Mouse (Mus musculus) olfactory bulb, adult 2 months (tissue): ENCODE data around the gene Cs. TPM values are rescaled to one million over a fixed set of nuclear protein-coding genes. Genes with fewer than 3 reads are reported as not detected.

ENCODE experiments used
- H3K27ac ChIP-seq: fragments of 200-500 bp; 2 replicates; pipeline ENCODE4 v1.5.1; 2012; ENCODE audit warnings: low read depth, low read length; ENCODE audit not compliant: insufficient read depth
- H3K4me1 ChIP-seq: fragments of 200-500 bp; 2 replicates; pipeline ENCODE4 v1.6.1; 2012; ENCODE audit warnings: low read length; ENCODE audit not compliant: control insufficient read depth, insufficient read depth
- H3K4me3 ChIP-seq: fragments of 200-500 bp; 2 replicates; pipeline ENCODE4 v1.5.1; 2012; ENCODE audit warnings: mild to moderate bottlenecking, low read depth, low read length, moderate library complexity; ENCODE audit not compliant: insufficient read depth
- CTCF ChIP-seq: fragments of 200-500 bp; IDR thresholded peaks from 2 replicates; pipeline ENCODE4 v1.5.1; 2012; ENCODE audit warnings: low read depth, mild to moderate bottlenecking, low read length, moderate library complexity; ENCODE audit not compliant: insufficient read depth
- POLR2A ChIP-seq: fragments of 200-500 bp; IDR thresholded peaks from 2 replicates; pipeline ENCODE4 v1.6.1; 2012; ENCODE audit warnings: mild to moderate bottlenecking, low read depth, low read length, moderate library complexity; ENCODE audit not compliant: insufficient read depth
- WGBS: fragments of 180-500 bp; shearing (Covaris S2); methylation state at CpG from one replicate; pipeline ENCODE4 v1.1.7; 2018; 5-methylcytosine and 5-hydroxymethylcytosine counted together
- polyA plus RNA-seq: library from polyadenylated mRNA; stranded (reverse); fragments of >200 nt; gene quantifications from 2 replicates; pipeline ENCODE4 v1.2.4, GENCODE M21; 2012; ENCODE audit warnings: low replicate concordance; ENCODE audit not compliant: missing spikeins, insufficient read depth, insufficient read length

Gene Cs
- polyA plus RNA-seq, 1 experiment = not detected

- Histone ChIP-seq H3K4me1 (peaks cover 23% of the 10 kb centered on the region), H3K4me3 (no peak overlapping the region), H3K27ac (no peak overlapping the region)
- WGBS = 76% methylated on average over 6 of the region's 6 CpGs
- TF ChIP-seq CTCF = no peak
- TF ChIP-seq POLR2A = no peak
Measured at GRCm38 (mm10) chr10:128389570-128389969, 52.0 kb downstream of the Cs start.

GRCm38 (mm10) chr10:128390366-128390765 is 52.8 kb downstream of the Cs start:
- no peak overlapping the region for H3K4me3 ChIP-seq
- 62% methylated on average over 12 of the region's 12 CpGs for whole genome bisulfite sequencing

DNA sequence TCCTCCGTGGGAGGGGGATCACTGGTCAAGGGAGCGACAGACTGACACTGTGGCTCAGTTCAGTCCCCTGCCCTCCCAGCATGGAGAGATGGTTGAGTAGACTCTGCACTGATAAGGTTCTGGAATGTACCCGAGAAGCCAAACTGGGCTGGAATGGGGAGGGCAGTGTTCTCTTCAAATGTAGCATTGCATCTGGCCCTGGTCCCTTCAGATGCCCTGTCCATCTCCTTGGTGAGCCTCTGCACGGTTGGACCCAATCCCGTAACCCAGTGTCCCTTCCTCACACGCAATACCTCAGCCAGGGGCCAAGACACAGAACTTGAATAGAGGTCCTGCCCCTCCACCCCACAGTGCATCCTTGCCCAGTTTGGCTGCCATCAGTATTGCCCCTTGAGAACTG is 54.3 kb downstream of the Cs start:
- no peak for TF ChIP-seq POLR2A
- no peak for TF ChIP-seq CTCF
- H3K4me1 ChIP-seq = peaks cover 45% of the 10 kb centered on the region
- H3K27ac ChIP-seq = no peak overlapping the region
- 72% methylated on average over 6 of the region's 6 CpGs for WGBS
- no peak overlapping the region for H3K4me3 ChIP-seq

More at GRCm38 (mm10) chr10:128390366-128390765, 52.8 kb downstream of the Cs start:
- Histone ChIP-seq H3K4me1 (peaks cover 31% of the 10 kb centered on the region), H3K27ac (no peak overlapping the region)
- TF ChIP-seq POLR2A (no peak), CTCF (no peak)

DNA sequence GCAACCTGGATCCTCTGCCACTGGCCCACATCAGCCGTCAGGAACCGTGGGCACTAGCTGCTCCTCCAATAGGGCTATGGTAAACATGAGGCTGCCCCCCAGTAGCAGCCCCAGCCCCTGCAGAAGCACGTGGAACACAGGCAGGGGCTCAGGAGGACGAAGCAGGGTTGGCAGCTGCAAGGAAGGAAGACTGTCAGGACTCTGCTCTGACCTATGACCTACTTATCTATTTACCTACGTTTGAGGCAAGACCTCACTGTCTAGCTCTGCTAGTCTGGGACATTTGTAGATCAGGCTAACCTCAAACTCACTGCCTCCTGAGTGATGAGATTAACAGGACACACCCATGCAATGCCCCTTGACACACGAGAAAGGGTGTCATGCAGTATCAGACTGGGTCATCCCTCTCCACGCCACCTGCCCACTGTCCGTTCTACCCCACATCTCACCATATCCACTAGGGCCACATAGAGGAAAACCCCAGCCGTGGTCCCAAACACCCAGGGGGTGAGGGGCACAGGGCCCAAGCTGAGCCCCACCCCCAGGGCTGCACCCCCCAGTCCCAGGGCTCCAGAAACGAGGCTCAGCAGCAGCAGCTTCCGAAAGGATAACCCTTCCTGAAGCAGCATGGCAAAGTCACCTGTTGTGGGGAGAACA is 58.6 kb downstream of the Cs start:
- Histone ChIP-seq H3K4me3 (no peak overlapping the region), H3K27ac (no peak overlapping the region), H3K4me1 (peaks cover 47% of the 10 kb centered on the region)
- WGBS = 64% methylated on average over 11 of the region's 11 CpGs
- no peak for TF ChIP-seq CTCF
- TF ChIP-seq POLR2A = no peak

DNA sequence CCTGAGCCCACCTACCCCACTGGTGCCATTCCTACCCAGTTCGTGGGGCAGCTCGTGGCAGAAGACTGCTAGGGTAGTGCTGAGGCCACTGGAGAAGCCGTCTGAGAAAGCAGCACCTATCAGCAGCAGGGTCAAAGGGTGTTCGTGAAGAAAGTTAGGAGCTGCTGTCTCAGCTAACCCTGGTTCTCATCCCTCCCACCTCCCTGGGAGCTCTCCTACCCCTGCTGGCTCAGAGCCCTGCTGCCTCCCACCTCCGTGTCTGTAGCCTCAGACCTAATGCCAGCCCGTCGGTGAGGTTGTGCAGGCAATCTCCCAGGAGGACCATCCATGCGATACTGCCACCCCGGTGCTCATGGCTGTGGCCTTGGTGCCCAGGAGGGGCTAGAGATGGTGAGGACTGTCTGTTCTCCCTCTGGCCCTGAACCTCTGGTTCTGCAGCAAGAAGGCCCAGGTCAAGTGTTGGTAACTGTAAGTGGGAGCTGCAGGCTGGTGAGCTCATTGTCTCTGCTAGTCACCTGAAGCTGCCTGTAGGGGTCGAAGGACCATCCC is 59.3 kb downstream of the Cs start:
- TF ChIP-seq CTCF (no peak), POLR2A (no peak)
- H3K27ac ChIP-seq = no peak overlapping the region
- WGBS = 44% methylated on average over 10 of the region's 10 CpGs
- H3K4me1 ChIP-seq = peaks cover 47% of the 10 kb centered on the region
- H3K4me3 ChIP-seq = no peak overlapping the region

- Histone ChIP-seq H3K4me1 (peaks cover 45% of the 10 kb centered on the region), H3K27ac (no peak overlapping the region), H3K4me3 (no peak overlapping the region)
- no peak for TF ChIP-seq POLR2A
- TF ChIP-seq CTCF = no peak
- 32% methylated on average over 7 of the region's 7 CpGs for WGBS
Measured at GRCm38 (mm10) chr10:128397466-128397865, 59.9 kb downstream of the Cs start.

- Histone ChIP-seq H3K4me1 (peaks cover 27% of the 10 kb centered on the region), H3K27ac (no peak overlapping the region), H3K4me3 (no peak overlapping the region)
- TF ChIP-seq CTCF (no peak), POLR2A (no peak)
- 49% methylated on average over 5 of the region's 5 CpGs for WGBS
Measured at GRCm38 (mm10) chr10:128400338-128400737, 62.8 kb downstream of the Cs start.

- H3K4me3 ChIP-seq = no peak within 1 kb of the TSS
- TF ChIP-seq CTCF (no peak), POLR2A (no peak)
- no peak within 1 kb of the TSS for H3K27ac ChIP-seq
- peaks cover 20% of the 10 kb centered on the region for H3K4me1 ChIP-seq
- WGBS = 34% methylated on average over 2 of the region's 2 CpGs
Measured at GRCm38 (mm10) chr10:128401056-128401455, 63.5 kb downstream of the Cs start, which contains the start of gene Slc39a5. Slc39a5 (minus strand) TSS chr10:128401229.

GRCm38 (mm10) chr10:128401638-128402037 is 64.1 kb downstream of the Cs start:
- Histone ChIP-seq H3K4me1 (peaks cover 14% of the 10 kb centered on the region), H3K27ac (no peak overlapping the region)
- WGBS = 79% methylated on average over 9 of the region's 9 CpGs

More at GRCm38 (mm10) chr10:128401638-128402037, 64.1 kb downstream of the Cs start:
- TF ChIP-seq POLR2A = no peak
- no peak for TF ChIP-seq CTCF
- H3K4me3 ChIP-seq = no peak overlapping the region
